Mouse (Mus musculus): ENCODE data around the gene Coro2b.

Gene Coro2b

GRCm38 (mm10) chr9:62432261-62433060 is 104.4 kb downstream of the Coro2b start:
- DNase-seq, result no peak

DNA sequence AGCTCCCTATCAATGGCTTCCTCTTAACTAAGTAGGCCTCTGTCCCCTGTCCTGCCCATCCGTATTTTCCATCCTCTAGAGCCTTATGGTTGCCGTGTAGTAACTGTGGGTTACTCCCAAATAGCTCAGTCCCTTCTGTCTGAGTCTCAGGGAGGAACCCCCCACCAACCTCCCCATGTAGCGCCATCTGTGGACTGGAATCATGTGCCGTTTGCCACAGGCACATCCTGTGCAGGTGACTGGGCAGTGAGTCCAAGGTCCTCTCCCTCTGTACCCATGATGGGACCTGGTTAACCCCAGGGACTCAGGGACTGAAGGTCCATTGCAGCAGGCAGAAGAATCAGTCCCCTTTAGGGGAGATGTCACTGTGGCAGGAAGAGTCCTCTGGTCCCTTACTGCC is 106.1 kb downstream of the Coro2b start:
- no peak for DNase-seq

- no peak for DNase-seq
These were observed 109.8 kb downstream of the Coro2b start for GRCm38 (mm10) chr9:62427010-62427409.

DNA sequence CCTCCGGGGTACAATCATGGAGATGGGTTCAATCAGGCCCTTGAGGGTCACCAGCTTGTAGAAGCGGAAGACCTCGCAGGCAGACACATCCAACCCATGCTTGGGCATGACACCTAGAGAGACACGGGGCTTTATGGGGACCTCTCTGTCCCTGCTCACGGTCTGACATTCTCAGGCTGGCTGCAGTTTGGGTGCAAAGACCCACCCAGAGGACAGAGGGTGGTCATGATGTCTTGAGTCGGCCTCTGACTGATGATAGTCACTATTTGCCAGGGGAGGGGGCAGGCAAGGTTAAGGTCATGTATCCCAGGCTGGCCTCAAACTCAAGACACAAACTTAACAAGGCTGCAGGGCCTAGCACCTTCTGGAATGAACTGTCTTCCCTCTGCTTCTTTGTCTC is 110.3 kb downstream of the Coro2b start:
- no peak for DNase-seq

DNA sequence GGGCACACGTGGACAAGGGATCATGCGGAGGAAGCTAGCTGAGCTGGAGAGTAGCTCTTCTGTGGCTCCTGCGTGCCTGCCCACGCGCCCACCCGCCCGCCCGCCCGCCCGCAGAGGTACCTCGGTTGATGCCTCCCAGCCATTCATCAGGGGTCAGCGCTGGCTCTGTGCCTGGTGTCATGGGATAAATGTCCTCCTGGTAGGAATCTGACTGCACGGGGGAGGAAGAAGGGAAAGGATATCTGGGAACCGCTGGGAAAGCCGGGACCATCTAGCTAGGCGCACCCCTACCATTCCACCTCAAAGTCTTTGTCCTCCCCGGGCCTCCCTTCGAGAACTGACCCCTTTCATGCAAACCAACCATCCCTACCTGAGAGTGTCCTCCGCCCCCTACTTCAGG is 110.8 kb downstream of the Coro2b start:
- no peak for DNase-seq

GRCm38 (mm10) chr9:62425265-62425664 is 111.6 kb downstream of the Coro2b start:
- no peak for DNase-seq

DNA sequence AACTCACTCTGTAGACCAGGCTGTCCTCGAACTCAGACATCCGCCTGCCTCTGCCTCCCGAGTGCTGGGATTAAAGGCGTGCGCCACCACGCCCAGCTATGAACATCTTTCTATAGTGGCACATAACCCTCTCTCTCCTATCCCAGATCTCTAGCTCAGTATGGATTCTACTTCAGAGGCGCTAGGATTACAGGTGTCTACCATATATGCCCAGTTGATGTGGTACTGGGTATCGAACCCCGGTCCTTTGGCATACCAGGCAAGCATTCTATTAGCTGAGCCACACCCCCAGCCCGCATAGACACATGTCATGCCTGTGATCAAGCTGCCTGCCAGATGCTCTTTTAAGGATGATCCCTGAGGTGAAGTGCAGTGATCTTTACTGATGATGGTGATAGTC is 113.0 kb downstream of the Coro2b start:
- DNase-seq, result no peak

- DNase-seq, result no peak
These were observed 113.9 kb downstream of the Coro2b start for GRCm38 (mm10) chr9:62422926-62423325.

DNA sequence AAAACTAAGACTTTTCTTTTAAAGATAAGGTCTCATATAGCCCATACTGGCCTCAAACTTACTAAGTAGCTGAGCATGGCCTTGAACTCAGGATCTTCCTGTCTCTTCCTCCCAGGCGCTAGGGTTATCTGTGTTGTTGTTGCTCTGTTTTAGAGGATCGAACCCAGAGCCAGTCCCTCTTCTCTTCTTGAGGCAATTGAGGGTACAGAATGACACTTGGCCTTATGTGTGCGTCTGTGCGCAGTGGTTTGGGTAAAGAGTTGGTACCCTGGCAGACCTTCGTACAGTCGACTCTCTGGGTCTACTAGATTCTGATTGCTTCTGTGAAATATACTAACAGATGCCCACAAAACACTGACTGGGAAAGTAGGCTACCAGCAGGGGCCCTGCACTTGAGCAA is 114.9 kb downstream of the Coro2b start:
- DNase-seq, result no peak

DNA sequence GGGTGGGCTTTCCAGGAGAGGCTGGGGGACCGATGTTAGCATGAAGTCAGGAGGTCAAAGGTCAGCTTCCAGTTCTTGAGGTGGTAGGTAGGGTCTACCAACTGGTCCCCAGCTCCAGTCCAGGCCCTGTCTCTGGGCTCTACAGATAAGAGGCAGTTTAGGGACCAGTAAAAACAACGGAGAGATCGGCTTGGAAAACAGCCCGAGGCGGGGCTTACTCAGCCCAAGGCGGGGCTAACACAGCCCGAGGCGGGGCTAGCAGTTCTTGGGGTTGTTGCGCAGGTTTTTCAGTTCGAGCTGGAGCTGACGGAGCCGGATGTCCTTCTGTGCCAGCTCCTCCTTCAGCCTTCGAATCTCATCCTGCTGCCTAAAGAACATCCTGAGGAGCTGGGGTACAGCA is 115.8 kb downstream of the Coro2b start:
- DNase-seq, result peak; percentile 41 to 58

DNA sequence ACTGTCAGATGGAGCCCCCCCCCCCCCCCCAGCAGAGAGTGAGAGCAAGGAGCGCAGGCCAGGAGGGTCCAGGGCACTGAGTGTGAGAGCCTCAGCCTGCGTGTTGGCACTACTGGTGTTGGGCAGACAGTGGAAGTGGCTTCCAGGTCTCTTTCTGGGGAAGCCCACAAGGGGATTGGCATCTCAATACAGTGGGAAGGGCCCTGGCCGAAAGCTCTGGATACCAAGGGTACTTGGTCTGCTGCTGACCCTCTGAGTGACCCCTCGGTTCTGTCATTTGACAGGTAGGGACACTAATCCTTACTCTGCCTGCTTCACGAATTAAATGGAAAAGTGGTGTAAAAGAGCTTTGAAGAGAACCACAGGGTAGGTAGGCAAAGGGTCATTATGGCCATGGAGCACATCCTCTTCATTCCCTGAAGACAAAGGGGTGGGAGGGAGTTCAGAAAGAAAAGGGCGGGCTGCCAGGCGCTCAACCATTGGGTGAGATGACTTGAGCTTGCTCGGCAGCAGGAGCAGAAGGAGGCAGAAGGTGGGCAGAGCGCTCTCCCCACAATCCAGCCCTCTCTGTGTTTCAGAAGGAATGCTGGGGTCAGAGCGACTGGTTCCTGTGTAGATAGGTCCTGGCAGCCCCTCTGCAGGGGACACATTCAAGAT is 116.5 kb downstream of the Coro2b start:
- no peak for DNase-seq

DNA sequence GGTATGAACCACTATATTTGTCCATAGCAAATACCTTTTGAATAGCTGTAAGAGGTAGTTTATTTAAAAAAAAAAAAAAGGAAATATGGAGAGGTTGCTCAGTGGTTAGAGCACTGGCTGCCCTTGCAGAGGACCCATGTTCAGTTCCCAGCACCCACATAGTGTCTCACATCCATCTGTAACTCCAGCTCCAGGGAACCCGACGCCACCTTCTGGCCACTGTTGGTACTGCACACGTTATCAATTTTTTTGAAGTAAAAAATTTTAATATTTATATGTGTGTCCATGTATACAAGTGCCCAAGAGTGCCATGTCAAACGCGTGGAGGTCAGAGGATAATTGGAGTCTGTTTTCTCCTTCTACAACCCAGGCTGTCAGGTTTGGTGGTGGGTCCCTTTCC is 118.1 kb downstream of the Coro2b start:
- no peak for DNase-seq

DNA sequence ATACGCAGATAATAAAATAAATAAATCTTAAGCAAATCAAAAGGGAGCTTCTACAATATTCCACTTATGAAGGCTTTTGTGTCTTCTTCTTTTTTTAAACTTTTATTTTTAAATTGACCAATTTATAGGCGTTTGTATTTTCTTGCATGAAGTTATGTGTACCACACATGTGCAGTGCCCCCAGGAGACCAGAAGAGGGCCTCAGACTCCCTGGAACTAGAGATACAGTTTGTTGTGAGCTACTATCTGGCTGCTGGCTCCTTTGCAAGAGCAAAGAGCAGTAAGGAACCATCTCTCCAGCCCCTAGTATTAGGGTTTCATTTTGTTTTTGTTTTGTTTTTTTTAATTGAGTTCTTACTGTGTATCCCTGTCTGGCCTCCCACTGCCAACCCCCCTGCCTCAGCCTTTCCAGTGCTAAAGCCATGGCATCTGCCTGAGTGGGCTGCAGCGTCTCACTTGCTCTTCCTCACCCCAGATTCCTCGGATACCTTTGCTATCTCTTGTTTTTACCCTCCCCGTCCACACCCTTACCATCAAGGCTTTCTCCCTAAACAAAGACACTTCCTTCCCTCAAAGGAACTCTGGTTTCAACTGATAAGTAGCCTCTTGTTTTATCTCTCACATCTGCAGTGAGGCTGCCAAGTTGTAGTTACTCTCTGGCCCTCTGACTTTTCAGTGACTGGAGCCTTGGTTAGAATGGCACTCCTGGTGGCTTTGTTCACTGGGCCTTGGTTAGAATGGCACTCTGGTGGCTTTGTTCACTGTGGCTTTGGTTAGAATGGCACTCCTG is 129.3 kb downstream of the Coro2b start:
- no peak for DNase-seq

- DNase-seq, result no peak
These were observed 130.3 kb downstream of the Coro2b start for GRCm38 (mm10) chr9:62406423-62407013.

DNA sequence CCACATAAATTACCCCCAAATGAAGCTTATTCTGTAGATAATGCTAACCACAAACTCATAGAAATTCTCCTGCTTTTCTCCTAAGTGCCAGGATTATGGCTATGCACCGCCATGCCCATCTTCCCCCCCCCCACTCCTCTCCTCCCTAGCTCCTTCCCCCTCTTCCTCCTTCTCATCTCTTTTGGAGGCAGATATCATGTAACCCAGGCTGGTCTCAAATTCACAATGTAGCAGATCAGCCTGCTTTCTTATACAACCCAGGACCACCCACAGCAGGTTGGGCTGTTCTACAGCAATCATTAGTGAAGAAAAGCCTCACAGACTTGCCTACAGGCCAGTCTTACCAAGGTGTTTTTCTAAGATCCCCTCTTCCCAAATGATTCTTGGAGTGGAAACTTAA is 135.3 kb downstream of the Coro2b start:
- DNase-seq, result no peak

DNA sequence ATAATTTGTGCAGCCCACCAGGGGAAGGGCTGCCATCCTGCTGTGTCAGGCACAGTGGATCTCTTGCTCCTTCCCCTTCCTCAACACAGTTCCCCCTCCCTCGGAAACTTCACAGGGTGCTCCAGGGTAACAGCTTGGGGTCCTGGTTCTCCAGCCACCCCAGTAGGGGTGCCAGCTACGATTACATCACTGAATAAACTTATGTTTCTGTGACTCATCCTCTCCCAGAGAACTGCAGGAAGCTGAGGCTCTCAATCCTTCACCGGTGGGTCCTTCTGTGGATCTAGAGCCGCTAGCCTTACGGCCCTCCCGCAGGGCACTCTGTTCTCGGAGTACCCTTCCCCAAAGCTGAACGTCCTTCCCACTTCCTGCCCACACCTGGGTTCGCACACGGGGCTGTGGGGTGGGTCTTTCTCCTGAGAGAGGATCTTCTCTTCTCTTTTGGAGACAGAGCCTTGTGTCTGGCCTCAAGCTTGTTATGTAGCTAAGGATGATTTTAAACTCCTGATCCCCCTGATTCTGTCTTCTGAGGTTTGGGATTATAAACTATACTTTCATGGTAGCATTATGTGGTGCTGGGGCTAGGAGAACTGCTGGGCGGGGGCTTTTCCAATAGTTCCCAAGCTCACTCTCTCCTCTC is 136.2 kb downstream of the Coro2b start:
- DNase-seq, result no peak

- DNase-seq, result no peak
These were observed 142.7 kb downstream of the Coro2b start for GRCm38 (mm10) chr9:62394163-62394562.

DNA sequence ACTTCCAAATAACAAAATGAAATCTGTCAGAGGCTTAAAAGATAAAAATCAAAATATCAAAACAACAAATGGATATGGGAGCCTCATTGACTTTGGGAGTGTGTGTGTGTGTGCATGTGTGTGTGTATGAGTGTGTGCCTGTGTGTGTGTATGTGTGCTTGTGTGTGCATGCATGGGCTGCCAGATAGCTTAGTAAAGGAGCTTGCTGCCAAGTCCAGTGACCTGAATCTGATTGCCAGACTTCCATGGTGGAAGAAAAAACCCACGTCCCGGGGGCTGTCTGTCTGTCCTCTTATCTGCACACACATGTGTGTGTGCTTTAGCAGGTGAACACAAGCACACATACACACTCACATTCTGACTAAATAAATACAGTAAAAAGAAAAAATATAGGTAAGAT is 143.3 kb downstream of the Coro2b start:
- no peak for DNase-seq

GRCm38 (mm10) chr9:62389735-62390134 is 147.1 kb downstream of the Coro2b start:
- no peak for DNase-seq

- no peak for DNase-seq
These were observed 150.9 kb downstream of the Coro2b start for GRCm38 (mm10) chr9:62385727-62386518.

DNA sequence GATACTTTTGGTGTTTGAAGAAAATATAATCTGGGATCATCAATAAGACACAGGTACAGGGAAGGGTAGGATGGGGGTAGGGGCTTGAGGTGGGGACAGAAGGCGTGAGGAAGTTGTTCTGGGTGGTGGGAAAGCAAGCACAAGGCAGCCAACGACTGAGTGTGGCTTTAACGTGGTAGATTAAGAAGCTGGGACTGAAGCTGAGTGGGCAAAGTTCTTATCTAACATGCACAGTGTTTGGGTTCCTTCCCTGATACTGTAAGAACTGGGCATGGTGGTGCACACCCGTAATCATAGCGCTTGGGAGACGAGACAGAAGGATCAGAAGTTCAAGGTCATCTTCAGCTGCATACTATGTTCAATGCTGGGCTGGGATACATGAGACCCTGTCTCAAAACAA is 151.8 kb downstream of the Coro2b start:
- no peak for DNase-seq

- DNase-seq, result no peak
These were observed 154.2 kb downstream of the Coro2b start for GRCm38 (mm10) chr9:62382519-62383084.
